Mouse (Mus musculus): ENCODE results near the gene Gm9857. TPM values are rescaled to one million over a fixed set of nuclear protein-coding genes. Genes with fewer than 3 reads are reported as not detected.

The Gm9857 gene
- polyA plus RNA-seq, 1 experiment, result not detected

DNA sequence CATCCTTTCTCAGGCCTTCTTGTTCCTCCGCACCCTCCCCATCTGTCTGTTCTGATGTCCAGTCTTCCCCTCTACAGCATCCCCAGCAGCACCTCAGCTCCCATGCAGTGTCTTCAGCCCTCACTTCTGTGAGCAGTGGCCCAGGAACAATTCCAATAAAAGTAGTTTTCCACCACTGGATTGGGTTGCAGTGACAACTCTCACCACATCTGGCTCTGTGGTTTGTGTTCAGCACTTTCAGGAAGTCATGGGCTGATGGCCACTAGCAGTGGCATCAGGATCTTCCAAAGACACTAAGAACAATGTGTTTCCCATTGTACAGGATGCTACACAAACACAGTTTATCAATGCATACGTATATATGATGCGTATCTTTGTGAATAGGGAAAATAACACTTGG lies 25.8 kb upstream of the Gm9857 start:
- WGBS, result 95% methylated on average over 3 of the region's 3 CpGs
- no peak overlapping the region for H3K27ac ChIP-seq (ENCODE audit: insufficient read depth, low read depth, low read length)
- no peak for TF ChIP-seq CTCF (IDR thresholded peaks at IDR 0.05; ENCODE audit: insufficient read depth, low read depth, low read length)
- TF ChIP-seq POLR2A (IDR thresholded peaks at IDR 0.05; ENCODE audit: insufficient read depth, low read depth, low read length), result no peak
- H3K4me1 ChIP-seq (ENCODE audit: control insufficient read depth, insufficient read depth, low read length), result peaks cover 15% of the 10 kb centered on the region; the same call in 1 of the 2 replicates
- no peak overlapping the region for H3K4me3 ChIP-seq (ENCODE audit: insufficient read depth, low read depth, low read length)

DNA sequence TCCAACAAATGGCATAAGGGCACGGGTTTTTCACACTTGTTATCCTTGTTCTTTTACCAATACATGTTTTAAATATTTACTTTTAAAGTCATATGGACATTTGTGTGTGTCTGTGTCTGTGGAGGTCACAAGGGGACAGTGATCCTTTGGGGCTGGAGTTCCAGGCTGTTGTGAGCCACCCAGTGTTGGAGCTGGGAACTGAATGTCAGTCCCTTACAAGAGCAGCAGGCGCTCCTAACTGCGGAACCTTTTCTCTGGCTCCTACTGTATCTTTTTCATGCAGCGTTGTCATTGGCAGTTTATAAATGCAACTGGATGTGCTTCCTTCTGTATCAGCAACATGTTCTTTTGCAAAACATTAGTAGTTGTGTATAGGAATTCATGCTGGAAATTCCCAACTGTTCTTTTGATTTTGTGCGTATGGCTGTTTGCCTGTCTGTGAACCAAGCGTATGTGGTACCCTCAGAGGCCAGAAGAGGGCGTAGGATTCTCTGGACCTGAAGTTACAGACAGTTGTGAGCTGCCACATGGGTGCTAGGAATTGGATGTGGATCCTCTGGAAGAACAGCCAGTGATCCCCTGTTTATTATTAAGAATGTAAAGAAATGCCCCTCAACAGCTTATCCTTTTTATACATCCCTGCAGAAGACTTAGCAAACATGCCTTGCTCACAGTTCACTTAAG lies 24.3 kb upstream of the Gm9857 start:
- 77% methylated on average over 7 of the region's 7 CpGs for WGBS
- Histone ChIP-seq H3K4me1 (ENCODE audit: control insufficient read depth, insufficient read depth, low read length) (peaks cover 20% of the 10 kb centered on the region; the same call in 1 of the 2 replicates), H3K27ac (ENCODE audit: insufficient read depth, low read depth, low read length) (no peak overlapping the region), H3K4me3 (ENCODE audit: insufficient read depth, low read depth, low read length) (no peak overlapping the region)
- no peak for TF ChIP-seq POLR2A (IDR thresholded peaks at IDR 0.05; ENCODE audit: insufficient read depth, low read depth, low read length)
- no peak for TF ChIP-seq CTCF (IDR thresholded peaks at IDR 0.05; ENCODE audit: insufficient read depth, low read depth, low read length)

DNA sequence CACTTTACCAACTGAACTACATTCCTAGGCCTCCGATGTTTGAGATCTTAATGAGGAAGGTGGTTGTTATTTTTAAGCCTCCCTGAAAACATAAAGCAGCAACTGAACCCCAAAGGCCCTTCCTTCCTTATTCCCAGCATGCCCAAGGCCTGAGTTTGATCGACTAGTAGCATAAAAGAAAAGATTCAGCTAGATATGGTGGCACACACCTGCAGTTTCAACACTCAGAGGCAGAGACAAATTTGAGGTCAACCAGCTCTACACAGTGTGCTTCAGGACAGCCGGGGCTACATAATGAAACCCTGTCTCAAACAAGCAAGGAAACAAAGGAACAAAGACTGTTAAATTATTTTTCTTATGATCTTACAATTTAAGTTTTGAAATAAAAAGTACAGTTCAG lies 23.5 kb upstream of the Gm9857 start:
- 66% methylated on average over 3 of the region's 3 CpGs for WGBS
- H3K27ac ChIP-seq (ENCODE audit: insufficient read depth, low read depth, low read length), result no peak overlapping the region
- H3K4me3 ChIP-seq (ENCODE audit: insufficient read depth, low read depth, low read length), result no peak overlapping the region
- TF ChIP-seq POLR2A (IDR thresholded peaks at IDR 0.05; ENCODE audit: insufficient read depth, low read depth, low read length), result no peak
- no peak for TF ChIP-seq CTCF (IDR thresholded peaks at IDR 0.05; ENCODE audit: insufficient read depth, low read depth, low read length)
- H3K4me1 ChIP-seq (ENCODE audit: control insufficient read depth, insufficient read depth, low read length), result peaks cover 20% of the 10 kb centered on the region; the same call in 1 of the 2 replicates

DNA sequence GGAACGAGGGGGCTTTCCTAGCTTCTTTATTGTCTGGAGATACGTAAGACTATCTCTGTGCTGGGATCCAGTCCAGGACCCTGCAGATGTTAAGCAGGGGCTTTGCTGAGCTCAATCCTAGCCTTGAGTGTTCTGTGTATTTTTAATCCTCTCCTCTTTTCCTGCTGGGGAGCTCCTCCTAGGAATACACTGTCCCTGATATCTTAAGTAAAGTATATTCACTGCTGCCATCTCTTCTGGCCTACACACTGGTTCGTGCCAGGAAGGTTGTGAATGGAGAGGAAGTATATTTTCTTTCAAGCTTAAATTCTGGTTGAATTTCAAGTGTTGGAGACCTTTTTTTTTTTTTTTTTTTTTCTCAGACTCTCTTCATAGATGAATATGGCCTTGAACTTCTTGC lies 23.0 kb upstream of the Gm9857 start:
- Histone ChIP-seq H3K27ac (ENCODE audit: insufficient read depth, low read depth, low read length) (no peak overlapping the region), H3K4me3 (ENCODE audit: insufficient read depth, low read depth, low read length) (no peak overlapping the region), H3K4me1 (ENCODE audit: control insufficient read depth, insufficient read depth, low read length) (peaks cover 20% of the 10 kb centered on the region; the same call in 1 of the 2 replicates)
- TF ChIP-seq CTCF (IDR thresholded peaks at IDR 0.05; ENCODE audit: insufficient read depth, low read depth, low read length) (no peak), POLR2A (IDR thresholded peaks at IDR 0.05; ENCODE audit: insufficient read depth, low read depth, low read length) (no peak)
- 71% methylated on average over 3 of the region's 3 CpGs for WGBS

DNA sequence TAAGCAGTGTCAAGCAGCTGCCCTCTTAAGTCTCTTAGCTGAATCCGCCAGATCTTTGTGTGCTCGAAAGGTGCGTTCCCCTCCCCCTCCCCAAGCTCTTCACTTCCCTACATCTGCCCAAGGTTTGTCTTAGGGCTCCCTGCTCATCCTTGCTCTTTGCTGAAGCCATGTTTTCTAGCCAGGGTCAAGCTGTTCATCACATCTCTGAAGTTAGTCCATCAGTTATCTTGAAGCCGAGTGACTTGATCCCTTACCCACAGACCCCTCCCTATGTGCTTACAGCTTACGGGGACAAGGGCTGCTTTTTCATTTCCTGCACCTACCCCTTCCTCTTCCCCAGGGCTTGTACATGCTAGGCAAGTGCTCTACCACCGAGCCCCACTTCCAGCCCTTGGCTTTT lies 21.4 kb upstream of the Gm9857 start:
- Histone ChIP-seq H3K4me1 (ENCODE audit: control insufficient read depth, insufficient read depth, low read length) (peaks cover 20% of the 10 kb centered on the region; the same call in 1 of the 2 replicates), H3K27ac (ENCODE audit: insufficient read depth, low read depth, low read length) (no peak overlapping the region), H3K4me3 (ENCODE audit: insufficient read depth, low read depth, low read length) (no peak overlapping the region)
- TF ChIP-seq POLR2A (IDR thresholded peaks at IDR 0.05; ENCODE audit: insufficient read depth, low read depth, low read length) (no peak), CTCF (IDR thresholded peaks at IDR 0.05; ENCODE audit: insufficient read depth, low read depth, low read length) (no peak)
- WGBS, result 47% methylated on average over 6 of the region's 6 CpGs

DNA sequence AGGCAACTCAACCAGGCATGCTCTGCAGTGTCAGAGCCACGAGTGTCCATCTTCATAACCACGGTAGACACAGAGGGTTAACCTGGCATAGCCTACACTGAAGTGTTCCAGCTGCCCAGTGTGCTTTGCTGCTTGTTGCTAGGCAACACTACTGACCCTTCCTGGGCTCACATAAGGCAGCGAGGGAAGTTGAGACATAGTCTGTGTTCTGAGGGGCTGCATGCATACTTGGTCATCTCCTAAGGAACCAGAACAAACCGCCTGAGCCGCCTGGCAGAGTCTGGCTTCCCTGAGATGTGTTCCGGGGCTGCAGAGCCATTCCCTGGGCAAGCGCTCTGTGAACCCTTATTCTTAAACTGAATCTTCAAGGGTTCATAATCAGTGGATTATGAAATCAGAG lies 21.0 kb upstream of the Gm9857 start:
- TF ChIP-seq CTCF (IDR thresholded peaks at IDR 0.05; ENCODE audit: insufficient read depth, low read depth, low read length), result no peak
- Histone ChIP-seq H3K27ac (ENCODE audit: insufficient read depth, low read depth, low read length) (no peak overlapping the region), H3K4me3 (ENCODE audit: insufficient read depth, low read depth, low read length) (no peak overlapping the region), H3K4me1 (ENCODE audit: control insufficient read depth, insufficient read depth, low read length) (peaks cover 20% of the 10 kb centered on the region; the same call in 1 of the 2 replicates)
- WGBS, result 40% methylated on average over 7 of the region's 7 CpGs

DNA sequence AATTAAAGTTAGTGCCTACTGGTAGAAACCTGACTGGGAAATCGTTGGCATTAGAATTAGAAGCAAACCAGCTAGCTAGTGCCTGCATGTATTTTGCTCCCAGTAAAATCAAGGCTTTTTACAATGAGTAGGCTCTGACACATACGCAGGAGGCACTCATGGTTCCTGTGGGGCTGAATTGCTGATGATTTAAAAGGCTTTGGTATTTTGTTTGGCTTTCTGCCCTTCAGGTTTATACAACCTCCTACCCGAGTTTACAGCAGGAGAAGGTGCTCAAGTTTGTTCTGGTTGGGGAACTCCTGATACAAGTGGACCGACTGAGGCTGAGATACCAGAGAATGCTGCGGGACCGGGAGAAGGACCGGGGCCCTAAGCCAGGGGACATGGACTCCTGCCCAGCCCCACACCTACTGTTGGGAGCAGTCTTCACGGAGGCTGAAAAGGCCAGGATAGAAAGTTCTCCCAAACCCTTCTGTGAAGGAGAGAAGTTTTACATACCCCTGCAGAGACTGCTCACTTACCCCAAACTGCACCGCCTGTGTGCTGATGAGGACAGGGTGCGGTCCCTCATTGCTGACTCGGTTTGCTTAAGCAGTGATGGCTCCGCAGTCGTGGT lies 19.5 kb upstream of the Gm9857 start:
- TF ChIP-seq CTCF (IDR thresholded peaks at IDR 0.05; ENCODE audit: insufficient read depth, low read depth, low read length) (no peak), POLR2A (IDR thresholded peaks at IDR 0.05; ENCODE audit: insufficient read depth, low read depth, low read length) (no peak)
- 71% methylated on average over 13 of the region's 13 CpGs for WGBS
- Histone ChIP-seq H3K4me1 (ENCODE audit: control insufficient read depth, insufficient read depth, low read length) (peaks cover 20% of the 10 kb centered on the region; the same call in 1 of the 2 replicates), H3K4me3 (ENCODE audit: insufficient read depth, low read depth, low read length) (no peak overlapping the region), H3K27ac (ENCODE audit: insufficient read depth, low read depth, low read length) (no peak overlapping the region)

DNA sequence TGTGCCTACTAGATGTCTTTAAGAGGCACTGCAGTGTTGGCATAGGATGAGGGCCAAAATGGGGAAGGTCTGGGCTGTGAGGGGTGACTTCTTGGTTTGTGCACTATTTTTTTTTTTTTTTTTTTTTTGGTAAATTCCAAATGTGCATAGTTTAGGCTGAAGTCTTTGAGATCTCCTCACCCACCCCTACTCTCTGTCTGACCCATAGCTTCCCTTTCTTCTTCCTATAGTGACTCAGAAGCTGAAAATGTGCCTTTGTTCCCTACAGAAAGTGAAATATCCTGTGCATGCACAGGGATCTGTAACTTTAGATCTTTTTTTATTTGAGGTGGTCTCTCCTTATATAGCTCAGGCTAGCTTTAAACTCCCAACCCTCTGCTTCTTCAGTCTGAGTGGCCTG lies 17.7 kb upstream of the Gm9857 start:
- peaks cover 19% of the 10 kb centered on the region; the same call in 1 of the 2 replicates for H3K4me1 ChIP-seq (ENCODE audit: control insufficient read depth, insufficient read depth, low read length)
- TF ChIP-seq POLR2A (IDR thresholded peaks at IDR 0.05; ENCODE audit: insufficient read depth, low read depth, low read length) (no peak), CTCF (IDR thresholded peaks at IDR 0.05; ENCODE audit: insufficient read depth, low read depth, low read length) (no peak)

DNA sequence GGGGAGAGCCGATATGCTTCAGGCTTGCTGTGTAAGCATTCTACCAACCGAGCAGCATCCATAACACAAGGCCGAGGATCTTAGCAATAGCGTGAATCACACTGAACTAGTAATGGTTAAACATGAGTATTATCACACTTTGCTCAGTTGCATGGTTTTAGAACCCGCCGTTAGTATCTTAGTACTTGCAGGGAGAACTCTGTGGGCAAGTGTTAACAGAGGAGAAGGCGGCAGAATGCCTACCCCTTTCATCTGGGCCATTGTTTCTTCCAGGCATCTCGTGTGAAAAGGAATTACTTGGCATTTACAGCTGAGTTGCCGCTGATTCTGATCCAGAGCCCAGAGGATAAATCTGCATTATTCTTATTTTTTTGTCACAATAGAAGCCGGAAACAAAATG lies 751 bp upstream of the Gm9857 start:
- H3K4me1 ChIP-seq (ENCODE audit: control insufficient read depth, insufficient read depth, low read length), result peaks cover 5% of the 10 kb centered on the region; the same call in 1 of the 2 replicates
- H3K27ac ChIP-seq (ENCODE audit: insufficient read depth, low read depth, low read length), result 0 out of 2 replicates have a peak overlapping the region, but pooled peaks have one; percentile 3
- 30% methylated on average over 10 of the region's 10 CpGs for WGBS
- no peak overlapping the region for H3K4me3 ChIP-seq (ENCODE audit: insufficient read depth, low read depth, low read length)
- TF ChIP-seq POLR2A (IDR thresholded peaks at IDR 0.05; ENCODE audit: insufficient read depth, low read depth, low read length), result no peak
- TF ChIP-seq CTCF (IDR thresholded peaks at IDR 0.05; ENCODE audit: insufficient read depth, low read depth, low read length), result no peak

More for the DNA sequence above, 17.7 kb upstream of the Gm9857 start:
- no peak overlapping the region for H3K4me3 ChIP-seq (ENCODE audit: insufficient read depth, low read depth, low read length)
- no peak overlapping the region for H3K27ac ChIP-seq (ENCODE audit: insufficient read depth, low read depth, low read length)

Data from olfactory bulb, adult 2 months (tissue).